Mouse (Mus musculus) stomach, embryonic 15.5 days (tissue): ENCODE data around the gene Nhsl2. TPM values are rescaled to one million over a fixed set of nuclear protein-coding genes. Genes with fewer than 3 reads are reported as not detected.

Experiments used
- ATAC-seq: fragments of 200-750 bp; cut with Nextera tagmentation; 2 replicates; pipeline ENCODE4 v1.8.0; 2017; ENCODE audit warnings: low read depth, moderate number of reproducible peaks, moderate TSS enrichment; ENCODE audit not compliant: insufficient read depth, low FRiP score
- H3K27ac ChIP-seq: fragments of 300-500 bp; sonication (generic); 2 replicates; pipeline ENCODE4 v1.5.1; 2015; ENCODE audit warnings: mild to moderate bottlenecking, inconsistent platforms
- H3K27me3 ChIP-seq: fragments of 300-500 bp; sonication (generic); replicated peaks from 2 replicates; pipeline ENCODE4 v1.6.1; 2015; ENCODE audit warnings: inconsistent platforms
- H3K36me3 ChIP-seq: fragments of 300-500 bp; sonication (generic); 2 replicates; pipeline ENCODE4 v1.6.1; 2015; ENCODE audit warnings: inconsistent platforms
- H3K4me1 ChIP-seq: fragments of 300-500 bp; sonication (generic); 2 replicates; pipeline ENCODE4 v1.6.1; 2015; ENCODE audit warnings: inconsistent platforms
- H3K4me2 ChIP-seq: fragments of 300-500 bp; sonication (generic); 2 replicates; pipeline ENCODE4 v1.6.1; 2015; ENCODE audit warnings: mild to moderate bottlenecking, inconsistent platforms
- H3K4me3 ChIP-seq: fragments of 300-500 bp; sonication (generic); replicated peaks from 2 replicates; pipeline ENCODE4 v1.5.1; 2015; ENCODE audit warnings: inconsistent platforms
- H3K9ac ChIP-seq: fragments of 300-500 bp; sonication (generic); 2 replicates; pipeline ENCODE4 v1.6.1; 2015; ENCODE audit warnings: inconsistent platforms
- H3K9me3 ChIP-seq: fragments of 300-500 bp; sonication (generic); 2 replicates; pipeline ENCODE4 v1.6.1; 2016; ENCODE audit warnings: inconsistent platforms
- WGBS: fragments of 180-500 bp; shearing (Covaris S2); methylation state at CpG from one replicate; pipeline ENCODE4 v1.1.7; 2015; 5-methylcytosine and 5-hydroxymethylcytosine counted together
- polyA plus RNA-seq: library from polyadenylated mRNA; unstranded; fragments of >200 nt; fragmentation: Nextera tagmentation; extraction: Ambion mirVana; gene quantifications from 2 replicates; pipeline ENCODE4 v1.2.1, GENCODE M21; 2015

Gene Nhsl2
- polyA plus RNA-seq, 1 experiment from 2014 or later: 10.5 TPM

DNA sequence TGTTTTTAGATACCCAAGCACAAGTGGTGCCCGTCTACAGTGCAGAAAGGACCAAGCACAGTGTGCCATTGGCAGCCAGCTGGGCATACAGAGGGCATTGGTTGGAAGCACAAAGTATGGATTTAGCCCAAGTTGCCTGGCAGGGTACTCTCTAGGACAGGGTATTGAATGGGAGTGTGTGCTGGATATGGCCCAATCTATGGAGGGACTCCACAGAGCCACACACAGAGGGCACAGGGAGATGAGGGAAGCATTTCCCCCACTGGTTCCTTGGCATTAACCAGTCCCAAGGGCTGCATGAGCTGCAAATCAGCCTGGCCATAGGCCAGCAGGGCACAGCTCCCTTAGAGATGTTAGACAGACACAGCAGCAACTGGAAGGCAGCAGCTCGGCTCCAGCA is 79.9 kb downstream of the Nhsl2 start:
- no peaks in the 10 kb centered on the region for H3K9me3 ChIP-seq
- H3K27ac ChIP-seq: no peak overlapping the region
- H3K9ac ChIP-seq: no peak overlapping the region
- 77% methylated on average over 2 of the region's 2 CpGs for WGBS
- no peaks in the 10 kb centered on the region for H3K36me3 ChIP-seq
- no peak for ATAC-seq
- no peak overlapping the region for H3K4me2 ChIP-seq
- H3K4me3 ChIP-seq: no peak overlapping the region
- no peaks in the 10 kb centered on the region for H3K4me1 ChIP-seq
- H3K27me3 ChIP-seq: peaks cover 8% of the 10 kb centered on the region; the same call in 1 of the 2 replicates

GRCm38 (mm10) chrX:101930301-101930700 is 81.1 kb downstream of the Nhsl2 start:
- H3K27me3 ChIP-seq: peaks cover 8% of the 10 kb centered on the region; the same call in 1 of the 2 replicates
- 83% methylated on average over 6 of the region's 6 CpGs for WGBS
- no peaks in the 10 kb centered on the region for H3K4me1 ChIP-seq
- no peak overlapping the region for H3K4me2 ChIP-seq
- H3K9ac ChIP-seq: no peak overlapping the region
- no peak for ATAC-seq
- no peak overlapping the region for H3K27ac ChIP-seq
- H3K36me3 ChIP-seq: no peaks in the 10 kb centered on the region
- H3K9me3 ChIP-seq: no peaks in the 10 kb centered on the region
- H3K4me3 ChIP-seq: no peak overlapping the region

GRCm38 (mm10) chrX:101931016-101931415 is 81.8 kb downstream of the Nhsl2 start:
- Histone ChIP-seq H3K27ac (no peak overlapping the region), H3K9ac (no peak overlapping the region), H3K36me3 (no peaks in the 10 kb centered on the region), H3K4me3 (no peak overlapping the region), H3K4me2 (no peak overlapping the region), H3K4me1 (no peaks in the 10 kb centered on the region), H3K9me3 (no peaks in the 10 kb centered on the region), H3K27me3 (peaks cover 8% of the 10 kb centered on the region; the same call in 1 of the 2 replicates)
- no peak for ATAC-seq
- WGBS: 72% methylated on average over 5 of the region's 5 CpGs

DNA sequence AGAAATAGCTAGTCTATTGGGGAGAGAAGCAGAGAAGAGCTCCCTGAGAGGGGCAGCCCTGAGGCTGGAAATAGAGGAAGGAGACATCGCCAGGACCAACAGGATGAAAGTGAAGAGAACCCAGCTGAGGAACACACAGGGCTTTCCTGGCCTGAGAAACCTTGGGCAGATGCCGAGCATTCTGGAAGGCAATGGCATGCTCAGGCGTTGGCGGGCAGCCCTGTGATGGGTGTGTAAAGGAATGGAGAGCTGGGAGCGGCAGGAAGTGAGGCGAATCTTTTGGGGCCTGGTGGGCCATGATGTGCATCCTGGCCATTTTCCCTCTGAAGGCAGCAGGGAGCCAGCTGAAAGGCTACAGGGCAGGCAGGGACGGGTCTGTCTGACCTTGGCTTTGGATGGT is 83.1 kb downstream of the Nhsl2 start:
- Histone ChIP-seq H3K27ac (no peak overlapping the region), H3K9me3 (no peaks in the 10 kb centered on the region), H3K4me3 (no peak overlapping the region), H3K36me3 (no peaks in the 10 kb centered on the region), H3K9ac (no peak overlapping the region), H3K27me3 (peaks cover 8% of the 10 kb centered on the region; the same call in 1 of the 2 replicates), H3K4me2 (no peak overlapping the region), H3K4me1 (no peaks in the 10 kb centered on the region)
- ATAC-seq: no peak
- WGBS: 78% methylated on average over 7 of the region's 7 CpGs

DNA sequence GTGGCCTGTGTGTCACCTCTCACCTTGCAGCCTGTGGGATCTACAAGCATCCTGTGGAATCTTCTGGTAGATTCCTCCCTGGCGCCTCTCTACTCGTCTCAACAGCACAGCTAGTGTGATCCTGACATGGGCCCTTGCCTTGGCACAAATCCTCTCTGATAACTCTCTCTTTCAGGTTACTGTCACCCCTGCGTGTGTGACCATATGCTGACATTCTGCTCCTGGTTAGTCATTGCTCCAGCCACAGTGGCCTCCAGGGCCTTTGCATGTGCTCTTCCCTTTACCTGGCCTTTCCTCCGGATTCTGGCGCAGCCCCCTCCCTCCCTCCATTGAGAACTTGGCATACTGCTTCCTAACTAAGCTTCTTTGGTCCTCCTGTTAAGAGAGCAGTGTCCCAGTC is 84.2 kb downstream of the Nhsl2 start:
- ATAC-seq: no peak
- no peak overlapping the region for H3K27ac ChIP-seq
- no peak overlapping the region for H3K4me2 ChIP-seq
- 84% methylated on average over 5 of the region's 5 CpGs for WGBS
- H3K9ac ChIP-seq: no peak overlapping the region
- no peak overlapping the region for H3K4me3 ChIP-seq
- H3K36me3 ChIP-seq: no peaks in the 10 kb centered on the region
- H3K4me1 ChIP-seq: no peaks in the 10 kb centered on the region
- peaks cover 8% of the 10 kb centered on the region; the same call in 1 of the 2 replicates for H3K27me3 ChIP-seq
- H3K9me3 ChIP-seq: no peaks in the 10 kb centered on the region

DNA sequence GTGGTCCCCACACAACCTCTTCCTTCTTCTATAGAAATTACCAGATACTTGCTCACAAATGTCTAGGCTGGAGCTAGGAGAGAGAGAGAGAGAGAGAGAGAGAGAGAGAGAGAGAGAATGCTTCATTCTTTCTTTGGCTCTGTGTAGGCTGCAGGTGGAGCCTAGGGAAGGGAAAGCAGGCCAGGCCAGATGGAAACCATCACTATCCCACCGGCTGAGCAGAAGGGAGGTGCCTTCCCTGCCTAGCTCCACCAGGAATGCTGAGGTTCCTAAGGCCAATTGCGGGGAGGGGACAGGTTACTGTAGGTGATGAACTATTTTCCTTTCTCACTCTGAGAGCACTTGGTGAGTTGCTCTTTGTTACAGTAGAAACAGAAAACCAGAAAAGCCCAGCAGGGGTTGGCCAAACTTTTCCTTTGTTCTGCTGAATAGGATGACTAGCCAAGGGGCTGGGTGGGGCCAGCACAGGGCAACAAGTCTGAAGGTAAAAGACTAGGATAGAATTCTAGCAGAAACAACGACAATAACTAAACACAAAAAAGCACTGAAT is 86.2 kb downstream of the Nhsl2 start:
- H3K27ac ChIP-seq: no peak overlapping the region
- no peak overlapping the region for H3K4me2 ChIP-seq
- 44% methylated on average over 3 of the region's 3 CpGs for WGBS
- H3K36me3 ChIP-seq: no peaks in the 10 kb centered on the region
- ATAC-seq: peak; percentile 50; the same call in 1 of the 2 replicates
- no peak overlapping the region for H3K4me3 ChIP-seq
- no peaks in the 10 kb centered on the region for H3K4me1 ChIP-seq
- H3K9me3 ChIP-seq: no peaks in the 10 kb centered on the region
- H3K27me3 ChIP-seq: no peaks in the 10 kb centered on the region; the same call in 1 of the 2 replicates
- no peak overlapping the region for H3K9ac ChIP-seq

DNA sequence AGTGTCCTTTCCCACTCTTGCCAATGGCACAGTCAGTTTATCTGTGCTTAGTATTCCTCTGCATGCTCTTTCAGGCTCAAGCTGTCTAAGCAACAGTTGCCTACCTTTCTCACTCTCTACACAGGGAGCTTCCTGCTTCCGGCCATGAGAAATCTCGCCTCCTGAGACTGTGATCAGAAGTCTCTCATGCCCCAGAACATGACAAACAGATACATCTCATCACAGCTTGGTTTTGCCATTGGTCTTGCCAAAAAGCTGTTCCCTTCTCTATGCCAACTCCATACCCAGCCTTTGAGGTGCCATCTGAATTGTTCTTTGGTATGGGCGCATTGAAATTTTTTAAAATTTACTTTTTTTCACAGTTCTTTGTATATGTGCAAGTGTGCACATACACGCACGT is 90.3 kb downstream of the Nhsl2 start:
- no peak for ATAC-seq
- Histone ChIP-seq H3K4me2 (no peak overlapping the region), H3K9me3 (no peaks in the 10 kb centered on the region), H3K4me1 (no peaks in the 10 kb centered on the region), H3K27me3 (no peaks in the 10 kb centered on the region; the same call in 1 of the 2 replicates), H3K27ac (no peak overlapping the region), H3K9ac (no peak overlapping the region), H3K4me3 (no peak overlapping the region), H3K36me3 (no peaks in the 10 kb centered on the region)
- WGBS: 91% methylated on average over 5 of the region's 5 CpGs

DNA sequence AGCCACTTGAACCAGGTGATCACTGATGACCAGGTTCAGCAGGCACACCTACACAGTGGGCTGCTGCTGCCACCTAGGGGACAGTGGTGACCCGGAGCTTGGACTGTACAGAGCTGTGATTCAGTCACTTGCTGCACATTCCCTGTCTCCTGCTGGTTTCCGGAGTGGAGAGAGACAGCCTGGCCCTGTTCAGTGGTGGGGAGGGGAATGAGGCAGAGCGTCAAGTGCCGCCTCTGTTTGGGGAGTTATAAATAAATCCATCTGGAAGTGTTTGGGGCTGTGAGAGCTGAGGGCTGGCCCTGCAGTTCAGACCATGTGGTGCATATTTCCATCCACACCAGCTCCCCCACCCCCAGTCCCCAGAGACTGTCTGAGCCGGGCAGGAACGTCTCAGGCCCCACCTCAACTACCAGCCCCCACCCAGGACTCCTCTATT is 93.3 kb downstream of the Nhsl2 start:
- no peak overlapping the region for H3K27ac ChIP-seq
- no peak overlapping the region for H3K4me2 ChIP-seq
- no peaks in the 10 kb centered on the region for H3K4me1 ChIP-seq
- no peaks in the 10 kb centered on the region for H3K9me3 ChIP-seq
- H3K4me3 ChIP-seq: no peak overlapping the region
- no peak overlapping the region for H3K9ac ChIP-seq
- 17% methylated on average over 6 of the region's 6 CpGs for WGBS
- ATAC-seq: peak; percentile 85
- H3K27me3 ChIP-seq: no peaks in the 10 kb centered on the region
- no peaks in the 10 kb centered on the region for H3K36me3 ChIP-seq

- H3K27ac ChIP-seq: no peak overlapping the region
- H3K4me2 ChIP-seq: no peak overlapping the region
- WGBS: 54% methylated on average over 2 of the region's 2 CpGs
- H3K4me3 ChIP-seq: no peak overlapping the region
- no peak for ATAC-seq
- H3K9ac ChIP-seq: no peak overlapping the region
- no peaks in the 10 kb centered on the region for H3K9me3 ChIP-seq
- no peaks in the 10 kb centered on the region for H3K27me3 ChIP-seq
- no peaks in the 10 kb centered on the region for H3K4me1 ChIP-seq
- H3K36me3 ChIP-seq: no peaks in the 10 kb centered on the region
Measured at GRCm38 (mm10) chrX:101943743-101944142, 94.6 kb downstream of the Nhsl2 start.

DNA sequence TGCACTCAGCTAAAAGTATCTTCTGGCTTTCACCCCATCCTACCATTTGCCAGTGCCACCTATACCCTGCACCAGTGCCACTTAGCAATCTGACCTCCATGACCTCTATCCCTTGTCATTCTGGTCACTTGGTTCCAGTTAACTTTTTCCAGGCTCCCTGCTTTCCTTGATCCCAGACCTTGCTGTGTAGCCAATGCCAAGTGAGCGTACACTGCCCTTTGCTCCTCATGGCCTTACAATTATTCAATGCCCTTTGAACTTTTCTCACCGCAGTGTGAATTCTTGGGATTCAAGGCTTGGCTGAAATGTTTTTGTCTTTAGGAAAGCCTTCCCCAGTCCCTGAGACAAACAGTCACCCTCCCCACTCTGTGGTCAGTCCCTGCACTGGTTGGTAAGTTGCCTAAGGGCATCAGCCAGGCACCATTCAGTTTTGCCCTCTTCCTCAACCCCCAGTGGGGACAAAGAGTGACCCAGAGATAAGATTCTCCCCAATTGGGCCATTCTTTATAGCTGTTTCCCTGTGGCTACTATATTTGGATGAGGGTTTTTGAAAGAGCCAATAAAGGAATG is 95.7 kb downstream of the Nhsl2 start:
- ATAC-seq: no peak
- H3K4me3 ChIP-seq: no peak overlapping the region
- no peak overlapping the region for H3K27ac ChIP-seq
- H3K4me2 ChIP-seq: no peak overlapping the region
- H3K9me3 ChIP-seq: no peaks in the 10 kb centered on the region
- WGBS: 81% methylated on average over 2 of the region's 2 CpGs
- no peaks in the 10 kb centered on the region for H3K27me3 ChIP-seq
- no peak overlapping the region for H3K9ac ChIP-seq
- no peaks in the 10 kb centered on the region for H3K36me3 ChIP-seq
- no peaks in the 10 kb centered on the region for H3K4me1 ChIP-seq

GRCm38 (mm10) chrX:101952436-101952835 is 103.3 kb downstream of the Nhsl2 start:
- H3K27ac ChIP-seq: no peak overlapping the region
- no peaks in the 10 kb centered on the region for H3K36me3 ChIP-seq
- 0 out of 2 replicates have a peak, but pooled peaks cover 3% of the 10 kb centered on the region for H3K27me3 ChIP-seq
- no peak overlapping the region for H3K4me3 ChIP-seq
- no peaks in the 10 kb centered on the region for H3K9me3 ChIP-seq
- no peak for ATAC-seq
- no peak overlapping the region for H3K9ac ChIP-seq
- no peak overlapping the region for H3K4me2 ChIP-seq
- 0 out of 2 replicates have a peak, but pooled peaks cover 5% of the 10 kb centered on the region for H3K4me1 ChIP-seq
- WGBS: 55% methylated on average over 6 of the region's 6 CpGs

DNA sequence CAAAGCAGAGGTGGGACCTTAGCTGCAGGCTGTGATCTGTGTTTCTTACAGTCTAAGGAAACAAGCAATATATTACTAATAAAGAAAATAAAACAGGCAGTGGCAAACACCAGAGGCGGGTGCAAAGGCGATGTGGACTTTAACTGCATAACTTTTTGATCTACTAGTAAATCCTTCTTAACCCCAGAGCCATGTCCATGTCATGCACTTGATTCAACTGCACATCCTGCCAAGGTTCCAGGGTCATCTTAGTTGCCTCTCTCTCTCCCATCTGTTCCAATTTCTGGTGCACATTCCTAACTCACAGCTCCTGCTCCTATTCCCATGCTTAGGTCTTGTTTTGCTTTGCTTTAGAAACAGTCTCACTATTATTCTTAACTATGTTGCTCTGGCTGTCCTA is 104.1 kb downstream of the Nhsl2 start:
- no peak overlapping the region for H3K4me2 ChIP-seq
- H3K4me3 ChIP-seq: no peak overlapping the region
- 0 out of 2 replicates have a peak, but pooled peaks cover 5% of the 10 kb centered on the region for H3K4me1 ChIP-seq
- H3K36me3 ChIP-seq: no peaks in the 10 kb centered on the region
- 0 out of 2 replicates have a peak, but pooled peaks cover 3% of the 10 kb centered on the region for H3K27me3 ChIP-seq
- 92% methylated on average over 2 of the region's 2 CpGs for WGBS
- ATAC-seq: no peak
- no peaks in the 10 kb centered on the region for H3K9me3 ChIP-seq
- H3K27ac ChIP-seq: no peak overlapping the region
- no peak overlapping the region for H3K9ac ChIP-seq
